Comparison of ENCODE assay signal across 29 mouse cellular contexts in genomic region chr12:12239502-12239901, GRCm38 (mm10).
"Had no signal": no experiment of that assay in that cellular context is flagged by ENCODE, and none has a peak within 500 bp of the region (broad histone marks: within the 10 kb centered on the region; RNA-seq: fewer than 3 reads in every experiment).

No protein-coding gene starts in this region.

- H3K27ac ChIP-seq: embryonic facial prominence, embryonic 10.5 days; embryonic facial prominence, embryonic 12.5 days; embryonic facial prominence, embryonic 13.5 days; embryonic facial prominence, embryonic 15.5 days; forebrain, embryonic 10.5 days; forebrain, embryonic 12.5 days; forebrain, embryonic 13.5 days; forebrain, embryonic 15.5 days; gastrocnemius, adult 2 months; heart, adult 2 months had no signal

- H3K36me3 ChIP-seq: embryonic facial prominence, embryonic 10.5 days; embryonic facial prominence, embryonic 12.5 days; embryonic facial prominence, embryonic 13.5 days; embryonic facial prominence, embryonic 15.5 days; forebrain, embryonic 10.5 days; forebrain, embryonic 12.5 days; forebrain, embryonic 15.5 days had no signal

- H3K4me2 ChIP-seq: embryonic facial prominence, embryonic 12.5 days; embryonic facial prominence, embryonic 13.5 days; embryonic facial prominence, embryonic 15.5 days; forebrain, embryonic 12.5 days; forebrain, embryonic 13.5 days; forebrain, embryonic 15.5 days had no signal

- H3K4me1 ChIP-seq: embryonic facial prominence, embryonic 12.5 days; embryonic facial prominence, embryonic 13.5 days; embryonic facial prominence, embryonic 15.5 days had no signal

- H3K9ac ChIP-seq: embryonic facial prominence, embryonic 12.5 days; embryonic facial prominence, embryonic 13.5 days; embryonic facial prominence, embryonic 15.5 days; forebrain, embryonic 12.5 days; forebrain, embryonic 13.5 days; forebrain, embryonic 15.5 days; forebrain, postnatal 0 days had no signal

- H3K9me3 ChIP-seq: embryonic facial prominence, embryonic 10.5 days; embryonic facial prominence, embryonic 12.5 days; embryonic facial prominence, embryonic 13.5 days; embryonic facial prominence, embryonic 15.5 days; forebrain, embryonic 10.5 days; forebrain, embryonic 12.5 days; forebrain, embryonic 13.5 days; forebrain, embryonic 15.5 days had no signal

- DNase-seq: cerebellum, adult 2 months; cerebellum, adult 8-10 months; cerebellum, adult 9-10 months; cerebellum, adult 9-11 months; cerebellum, postnatal 10 days; cerebellum, postnatal 14 days; cerebellum, postnatal 25 days; cerebellum, postnatal 36 days; embryo, embryonic 11 days; forebrain, postnatal 0 days; gastrocnemius, adult 2 months; gastrocnemius, postnatal 10 days; gastrocnemius, postnatal 14 days; gastrocnemius, postnatal 25 days; gastrocnemius, postnatal 36 days; heart, adult 11 months; heart, adult 18-20 months; heart, adult 2 months had no signal

- ATAC-seq: forebrain, embryonic 13.5 days; forebrain, embryonic 14.5 days; forebrain, embryonic 15.5 days; forebrain, embryonic 16.5 days; forebrain, postnatal 0 days had no signal

- H3K4me3 ChIP-seq: embryonic facial prominence, embryonic 10.5 days; embryonic facial prominence, embryonic 12.5 days; embryonic facial prominence, embryonic 13.5 days; embryonic facial prominence, embryonic 15.5 days; erythroblast, embryonic 14.5 days; forebrain, embryonic 10.5 days; forebrain, embryonic 12.5 days; forebrain, embryonic 13.5 days; forebrain, embryonic 15.5 days; gastrocnemius, adult 2 months; heart, adult 2 months had no signal

- H3K27me3 ChIP-seq: embryonic facial prominence, embryonic 12.5 days; embryonic facial prominence, embryonic 13.5 days; embryonic facial prominence, embryonic 15.5 days; forebrain, embryonic 12.5 days; forebrain, embryonic 13.5 days; forebrain, embryonic 15.5 days had no signal
